Comparison of ENCODE assay signal across 8 mouse cellular contexts in genomic region chr2:119758101-119758843, GRCm38 (mm10). TPM values are rescaled to one million over a fixed set of nuclear protein-coding genes. Genes with fewer than 3 reads are reported as not detected.
DNase-seq lines count a peak whose midpoint lies in the region; ATAC-seq and TF ChIP-seq lines count a peak whose summit lies in the region.

No protein-coding gene starts in this region.

- H3K27ac ChIP-seq in left cerebral cortex, adult 2 months, result peak overlapping the region; percentile 83
- no peak overlapping the region for H3K27ac ChIP-seq in forebrain, embryonic 12.5 days
- H3K27ac ChIP-seq in intestine, embryonic 15.5 days, result no peak overlapping the region
- no peak overlapping the region for H3K27ac ChIP-seq in lung, postnatal 0 days (ENCODE audit: low read length)

- peaks cover 19% of the 10 kb centered on the region for H3K4me1 ChIP-seq in forebrain, embryonic 12.5 days
- peaks cover 16% of the 10 kb centered on the region for H3K4me1 ChIP-seq in intestine, embryonic 15.5 days (replicated peaks)
- peaks cover 6% of the 10 kb centered on the region; the same call in 1 of the 2 replicates for H3K4me1 ChIP-seq in lung, postnatal 0 days (ENCODE audit: insufficient read depth, low read depth, low read length)

- WGBS in forebrain, embryonic 12.5 days, result under 1% methylated on average over 56 of the region's 77 CpGs
- WGBS in intestine, embryonic 15.5 days, result under 1% methylated on average over 56 of the region's 77 CpGs
- WGBS in lung, postnatal 0 days, result under 1% methylated on average over 36 of the region's 77 CpGs

- intact Hi-C loops in left cerebral cortex, adult 2 months (cut with DNase I), result no loop called here

- peak overlapping the region; percentile 87 for H3K4me3 ChIP-seq in left cerebral cortex, adult 2 months
- peak overlapping the region; percentile 66 for H3K4me3 ChIP-seq in forebrain, embryonic 12.5 days (replicated peaks)
- H3K4me3 ChIP-seq in intestine, embryonic 15.5 days (replicated peaks), result peak overlapping the region; percentile 65
- peak overlapping the region; percentile 63 for H3K4me3 ChIP-seq in lung, postnatal 0 days (ENCODE audit: low read depth, low read length)

- H3K9ac ChIP-seq in forebrain, embryonic 12.5 days, result peak overlapping the region; percentile 67
- peak overlapping the region; percentile 63 for H3K9ac ChIP-seq in intestine, embryonic 15.5 days
- no peak overlapping the region for H3K9ac ChIP-seq in lung, postnatal 0 days (replicated peaks; ENCODE audit: low read depth)

- H3K36me3 ChIP-seq in forebrain, embryonic 12.5 days (replicated peaks), result 0 out of 2 replicates have a peak, but pooled peaks cover under 1% of the 10 kb centered on the region
- H3K36me3 ChIP-seq in intestine, embryonic 15.5 days, result no peaks in the 10 kb centered on the region
- no peaks in the 10 kb centered on the region for H3K36me3 ChIP-seq in lung, postnatal 0 days (ENCODE audit: insufficient read depth, low read length)

- H3K4me2 ChIP-seq in forebrain, embryonic 12.5 days, result peak overlapping the region; percentile 100
- H3K4me2 ChIP-seq in intestine, embryonic 15.5 days (replicated peaks), result peak overlapping the region; percentile 99
- H3K4me2 ChIP-seq in lung, postnatal 0 days (replicated peaks; ENCODE audit: low read depth, low read length), result peak overlapping the region; percentile 100

- TF ChIP-seq CTCF in left cerebral cortex, adult 2 months (IDR thresholded peaks at IDR 0.05), result no peak
- no peak for TF ChIP-seq CTCF in lung, postnatal 0 days (IDR thresholded peaks at IDR 0.05)

- TF ChIP-seq EP300 in lung, postnatal 0 days (IDR thresholded peaks at IDR 0.05), result no peak

- no peaks in the 10 kb centered on the region for H3K9me3 ChIP-seq in forebrain, embryonic 12.5 days
- no peaks in the 10 kb centered on the region for H3K9me3 ChIP-seq in intestine, embryonic 15.5 days
- no peaks in the 10 kb centered on the region for H3K9me3 ChIP-seq in lung, postnatal 0 days (ENCODE audit: low read length)

- ATAC-seq in cerebellum, adult (ENCODE audit: insufficient number of reproducible peaks, low FRiP score, low TSS enrichment), result peak; percentile 53; the same call in 1 of the 2 replicates
- peak; percentile 51 for ATAC-seq in forebrain, embryonic 12.5 days (ENCODE audit: low FRiP score)
- ATAC-seq in intestine, embryonic 15.5 days, result peak; percentile 68
- ATAC-seq in lung, postnatal 0 days, result peak; percentile 79

- H3K27me3 ChIP-seq in forebrain, embryonic 12.5 days, result peaks cover 76% of the 10 kb centered on the region
- peaks cover 43% of the 10 kb centered on the region for H3K27me3 ChIP-seq in intestine, embryonic 15.5 days (replicated peaks)
- peaks cover 15% of the 10 kb centered on the region for H3K27me3 ChIP-seq in lung, postnatal 0 days (replicated peaks; ENCODE audit: insufficient read depth, low read length)

- DNase-seq in left cerebral cortex, adult 2 months (ENCODE audit: extremely low spot score in 1 of 2, low spot score in 2 of 2), result peak; percentile 26 to 49
- no peak for DNase-seq in left cerebral cortex, adult 8-10 months (ENCODE audit: low spot score in 2 of 2)
- DNase-seq in lung, postnatal 0 days (ENCODE audit: low spot score), result peak; percentile 42
- DNase-seq in retina, embryonic 14.5 days (ENCODE audit: low spot score), result peak; percentile 49
- DNase-seq in frontal cortex, postnatal 10 days (ENCODE audit: low spot score in 2 of 2), result no peak

RNA-seq across cellular contexts. Expression of gene Ltk, which starts 2.0 kb away (rescaled TPM):
- total RNA-seq in left cerebral cortex, adult 2 months (2021), result 10 to 100 TPM; 22.5 to 25.0 TPM
- 10 to 100 TPM; 19.7 to 23.2 (median 20.4) TPM for total RNA-seq in left cerebral cortex, adult 8-10 months (2022)
- 0.12 TPM in 1 of 2 replicates, not detected in the other for polyA plus RNA-seq in forebrain, embryonic 12.5 days (2016; fragmentation: Nextera tagmentation; extraction: Ambion mirVana)
- 0.87 and 1.4 TPM in 2 replicates for polyA plus RNA-seq in intestine, embryonic 15.5 days (2015; fragmentation: Nextera tagmentation; extraction: Ambion mirVana)
- polyA plus RNA-seq in lung, postnatal 0 days (2015; fragmentation: Nextera tagmentation; extraction: Ambion mirVana), result 0.79 and 1.3 TPM in 2 replicates

RNA-seq across cellular contexts. Expression of gene Itpka, which starts 16.1 kb away (rescaled TPM):
- 100 to 1,000 TPM; 186 to 195 TPM for total RNA-seq in left cerebral cortex, adult 2 months (2021)
- total RNA-seq in left cerebral cortex, adult 8-10 months (2022), result 100 to 1,000 TPM; 160 to 178 (median 177) TPM
- polyA plus RNA-seq in forebrain, embryonic 12.5 days (2016; fragmentation: Nextera tagmentation; extraction: Ambion mirVana), result 0.85 and 1.0 TPM in 2 replicates
- polyA plus RNA-seq in intestine, embryonic 15.5 days (2015; fragmentation: Nextera tagmentation; extraction: Ambion mirVana), result 9.5 and 9.7 TPM in 2 replicates
- polyA plus RNA-seq in lung, postnatal 0 days (2015; fragmentation: Nextera tagmentation; extraction: Ambion mirVana), result 6.5 and 6.6 TPM in 2 replicates

RNA-seq across cellular contexts. Expression of gene Rpap1, which starts 29.1 kb away (rescaled TPM):
- total RNA-seq in left cerebral cortex, adult 2 months (2021), result 10 to 100 TPM; 18.6 to 19.5 TPM
- total RNA-seq in left cerebral cortex, adult 8-10 months (2022), result 10 to 100 TPM; 18.8 to 21.2 (median 20.4) TPM
- polyA plus RNA-seq in forebrain, embryonic 12.5 days (2016; fragmentation: Nextera tagmentation; extraction: Ambion mirVana), result 32.8 and 33.4 TPM in 2 replicates
- 24.2 and 24.8 TPM in 2 replicates for polyA plus RNA-seq in intestine, embryonic 15.5 days (2015; fragmentation: Nextera tagmentation; extraction: Ambion mirVana)
- 10.0 and 11.0 TPM in 2 replicates for polyA plus RNA-seq in lung, postnatal 0 days (2015; fragmentation: Nextera tagmentation; extraction: Ambion mirVana)

RNA-seq across cellular contexts. Expression of gene Tyro3, which starts 39.3 kb away (rescaled TPM):
- 100 to 1,000 TPM; 203 to 208 TPM for total RNA-seq in left cerebral cortex, adult 2 months (2021)
- total RNA-seq in left cerebral cortex, adult 8-10 months (2022), result 100 to 1,000 TPM; 180 to 223 (median 191) TPM
- 27.7 and 28.2 TPM in 2 replicates for polyA plus RNA-seq in forebrain, embryonic 12.5 days (2016; fragmentation: Nextera tagmentation; extraction: Ambion mirVana)
- polyA plus RNA-seq in intestine, embryonic 15.5 days (2015; fragmentation: Nextera tagmentation; extraction: Ambion mirVana), result 14.7 and 15.5 TPM in 2 replicates
- polyA plus RNA-seq in lung, postnatal 0 days (2015; fragmentation: Nextera tagmentation; extraction: Ambion mirVana), result 7.3 and 7.9 TPM in 2 replicates

Comparison
In these comparisons a context has a peak if more than half of its experiments do, and no peak if none do; other contexts are left out.
1. DNase-seq: peak in left cerebral cortex, adult 2 months (2 of 2), lung, postnatal 0 days (single experiment) and retina, embryonic 14.5 days (single experiment); none in left cerebral cortex, adult 8-10 months (0 of 2) and frontal cortex, postnatal 10 days (0 of 2).
2. Peak in every context shown above with its lines, with median percentiles within 50 percentile points of each other: H3K4me3 ChIP-seq, ATAC-seq and H3K4me2 ChIP-seq.